Mouse (Mus musculus) bone marrow, adult 2 months (tissue): Measurements from ENCODE around the gene Arhgap15.

Source experiments
- CTCF ChIP-seq: fragments of 200-500 bp; IDR thresholded peaks from 2 replicates; pipeline ENCODE4 v1.5.1; 2011; ENCODE audit warnings: low read length, control low read depth; ENCODE audit not compliant: control insufficient read depth, insufficient read depth
- POLR2A ChIP-seq: fragments of 200-500 bp; IDR thresholded peaks from 2 replicates; pipeline ENCODE4 v1.6.1; 2011; ENCODE audit warnings: low read depth, mild to moderate bottlenecking, control low read depth, low read length, borderline replicate concordance; ENCODE audit not compliant: control insufficient read depth

DNA sequence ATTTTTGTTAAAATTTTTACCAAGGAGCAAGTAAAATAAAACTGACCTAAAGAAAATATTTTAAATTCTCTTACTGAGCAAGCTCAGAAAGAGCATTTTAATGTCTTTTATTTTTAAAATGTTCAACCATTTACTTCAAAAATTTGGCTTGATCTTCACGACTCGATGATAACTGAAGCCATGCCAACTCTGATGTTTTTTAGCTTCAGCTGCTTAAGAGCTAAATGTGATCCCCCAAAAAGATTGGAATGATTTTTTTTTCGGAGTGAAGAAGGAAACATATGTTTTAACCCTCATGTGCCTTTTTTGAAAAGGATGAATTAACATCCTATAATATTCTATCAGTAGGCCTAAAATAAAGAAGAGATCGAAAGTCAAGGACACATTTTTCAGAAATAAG lies 605.0 kb downstream of the Arhgap15 start:
- TF ChIP-seq CTCF (no peak), POLR2A (no peak)
